Mouse (Mus musculus) E14TG2a.4 (cell line): ENCODE results near the gene Gm5269.

ENCODE experiments used
- CTCF ChIP-seq: conservative IDR thresholded peaks from 2 replicates; pipeline ENCODE4 v1.5.1; 2014; ENCODE audit warnings: low read length
- POU5F1 ChIP-seq: IDR thresholded peaks from 2 replicates; pipeline ENCODE4 v1.6.1; 2014; ENCODE audit warnings: low read length, borderline replicate concordance

DNA sequence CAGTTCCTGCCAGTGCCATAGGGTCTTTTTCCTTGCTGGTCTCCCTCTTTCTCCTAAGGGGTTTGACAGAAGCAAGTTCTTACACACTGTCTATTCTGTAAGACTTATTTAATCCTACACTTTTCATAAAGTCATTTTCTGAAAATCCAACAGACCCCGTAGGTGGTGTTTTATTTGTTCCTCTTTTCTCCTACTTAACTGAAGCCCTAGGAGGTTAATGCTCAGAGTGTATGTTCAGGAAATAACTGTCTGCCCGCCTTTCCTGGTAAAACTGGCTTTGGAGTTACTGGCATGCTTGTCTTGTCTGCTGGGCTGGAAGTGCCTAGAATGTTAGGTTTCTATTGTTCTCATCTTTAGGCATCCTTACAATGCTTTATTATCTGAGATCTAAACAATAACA, 1.9 kb upstream of the Gm5269 start:
- TF ChIP-seq CTCF (no peak), POU5F1 (no peak)
